Mouse (Mus musculus) left cerebral cortex, adult 2 months (tissue): ENCODE data around the gene Meis1. TPM values are rescaled to one million over a fixed set of nuclear protein-coding genes. Genes with fewer than 3 reads are reported as not detected.

Source experiments
- DNase-seq, 2 experiments: peaks; one replicate each; pipeline ENCODE4 v3.0.0; 2021 to 2022; ENCODE audit warnings: low spot score in 2 of 2, mixed read lengths in 1 of 2; ENCODE audit errors: extremely low spot score in 1 of 2
- H3K27ac ChIP-seq: fragments of 200-600 bp; 2 replicates; pipeline ENCODE4 v1.8.1; 2022
- H3K4me3 ChIP-seq: fragments of 200-600 bp; 2 replicates; pipeline ENCODE4 v1.8.1; 2022
- CTCF ChIP-seq: fragments of 200-600 bp; IDR thresholded peaks from 2 replicates; pipeline ENCODE4 v1.8.1; 2022; ENCODE audit warnings: antibody characterized with exemption, mild to moderate bottlenecking, moderate library complexity
- intact Hi-C: fragments of 180-260 bp; cut with DNase I; formaldehyde crosslinking; loops from one replicate; pipeline ENCODE4 v1.15.1; 2025
- total RNA-seq, 2 experiments: library from RNA; stranded (reverse); gene quantifications; 2 replicates each; pipeline ENCODE4 v1.2.3; 2021

Gene Meis1
- total RNA-seq, 2 experiments from 2014 or later, result 4.8 to 4.9 TPM

DNA sequence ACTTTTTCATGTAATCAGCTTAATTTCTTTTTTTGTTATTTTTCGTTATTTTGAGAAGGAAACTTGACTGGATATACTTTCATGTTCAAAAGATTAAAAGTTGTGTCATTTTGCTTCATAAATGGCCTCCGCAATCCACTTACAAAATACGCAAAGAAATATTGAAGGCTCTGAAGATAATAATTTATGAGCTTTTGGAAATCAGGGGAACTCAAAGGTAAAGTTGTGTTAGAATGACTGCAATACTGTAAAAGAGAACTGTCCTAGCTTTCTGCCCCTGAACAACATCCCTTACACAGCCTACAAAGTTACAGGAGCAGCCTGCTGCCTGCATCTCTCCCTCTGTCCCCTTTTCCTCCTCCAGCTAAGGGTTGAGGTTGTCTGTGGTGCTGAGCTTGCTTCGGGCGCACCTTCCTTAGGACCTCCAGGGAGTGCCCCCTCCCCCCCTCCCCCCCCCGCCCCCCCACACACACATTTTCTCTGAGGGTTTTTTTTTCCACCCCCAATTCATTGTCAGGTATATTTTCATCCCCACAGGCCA is 149.3 kb downstream of the Meis1 start:
- intact Hi-C loops, result loop anchor here (10.0 kb wide), 1 partner anchor 715 kb away; no protein-coding TSS in a partner anchor
- no peak for DNase-seq
- no peak for TF ChIP-seq CTCF
- Histone ChIP-seq H3K27ac (no peak overlapping the region), H3K4me3 (no peak overlapping the region)

DNA sequence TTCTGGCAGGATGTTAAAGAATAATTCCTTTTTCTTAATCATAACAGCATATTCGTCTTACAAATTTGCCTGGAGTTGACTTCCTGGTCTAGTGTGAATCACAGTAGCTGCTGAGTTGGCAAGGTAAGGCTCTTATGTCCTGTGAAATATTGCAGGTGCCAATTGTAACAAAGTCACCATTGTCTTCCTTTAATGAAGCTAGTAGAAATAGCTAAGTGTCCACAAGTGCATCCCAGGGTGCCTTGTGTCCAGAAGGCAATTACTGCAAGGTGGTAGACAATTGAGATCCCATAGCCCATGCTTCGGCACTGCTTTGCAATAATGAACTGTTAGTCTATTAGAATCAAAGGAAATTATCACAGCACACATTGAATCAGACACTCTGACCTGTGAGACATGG is 151.1 kb downstream of the Meis1 start:
- no peak for TF ChIP-seq CTCF
- DNase-seq, result no peak
- intact Hi-C loops, result loop anchor here (10.0 kb wide), 1 partner anchor 713 kb away; no protein-coding TSS in a partner anchor
- no peak overlapping the region for H3K4me3 ChIP-seq
- no peak overlapping the region for H3K27ac ChIP-seq

DNA sequence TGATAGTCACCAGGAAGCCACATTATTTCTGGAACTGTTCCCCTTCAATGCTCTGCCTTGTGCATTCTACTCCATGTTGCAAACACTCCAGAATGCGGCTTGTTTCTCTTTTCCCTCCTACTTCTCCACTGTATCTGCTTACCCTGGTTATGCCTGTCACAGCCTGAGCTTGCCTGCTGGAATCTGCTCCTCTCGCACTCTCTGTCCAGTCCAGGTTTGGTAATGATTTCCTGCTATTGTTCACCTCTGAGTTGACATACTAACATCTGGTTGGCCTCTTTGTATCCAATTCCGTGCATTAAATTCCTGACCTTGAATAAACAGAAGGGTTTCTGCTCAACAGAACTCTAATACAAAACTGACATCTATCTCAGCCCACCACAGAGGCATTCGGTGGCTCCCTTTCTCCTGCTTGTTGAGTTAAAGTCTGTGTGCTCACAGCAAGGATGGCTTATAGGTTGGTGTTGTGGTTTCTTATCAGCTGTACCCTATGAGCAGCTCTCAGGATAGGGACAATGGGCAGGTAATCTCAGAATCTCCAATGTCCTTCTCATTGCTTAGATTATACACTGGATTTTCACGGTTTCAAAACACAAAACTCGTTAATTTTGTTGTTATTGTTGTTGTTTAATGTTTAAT is 152.5 kb downstream of the Meis1 start:
- no peak for DNase-seq
- intact Hi-C loops, result loop anchor here (10.0 kb wide), 1 partner anchor 712 kb away; no protein-coding TSS in a partner anchor
- no peak for TF ChIP-seq CTCF
- H3K27ac ChIP-seq, result no peak overlapping the region
- no peak overlapping the region for H3K4me3 ChIP-seq

DNA sequence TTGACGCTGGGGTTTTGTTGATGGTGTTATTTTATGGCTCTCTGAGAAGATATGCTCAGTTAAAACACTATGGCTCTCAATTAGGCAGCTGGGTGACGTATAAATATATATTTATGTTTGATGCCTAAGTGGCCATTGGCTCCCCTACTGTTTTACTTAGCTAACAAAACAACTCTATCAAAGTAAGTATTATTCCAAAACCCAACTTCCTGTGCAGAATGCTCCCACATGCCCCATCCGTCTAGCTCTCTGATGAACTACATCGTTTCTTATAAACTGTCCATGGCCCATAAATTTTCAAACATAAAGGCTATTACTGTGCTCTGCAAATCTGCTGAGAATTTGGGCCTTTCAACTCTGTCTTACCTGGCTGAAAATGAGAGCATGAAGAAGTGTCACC is 168.0 kb downstream of the Meis1 start:
- no peak overlapping the region for H3K27ac ChIP-seq
- no peak for TF ChIP-seq CTCF

GRCm38 (mm10) chr11:18847650-18848049 is 171.1 kb downstream of the Meis1 start:
- no peak for TF ChIP-seq CTCF
- H3K4me3 ChIP-seq, result no peak overlapping the region
- no peak for DNase-seq
- intact Hi-C loops, result no loop called here
- no peak overlapping the region for H3K27ac ChIP-seq

More for the DNA sequence above, 168.0 kb downstream of the Meis1 start:
- intact Hi-C loops, result no loop called here
- no peak for DNase-seq
- no peak overlapping the region for H3K4me3 ChIP-seq

- DNase-seq, result no peak
- H3K4me3 ChIP-seq, result no peak overlapping the region
- TF ChIP-seq CTCF, result no peak
- intact Hi-C loops, result no loop called here
- H3K27ac ChIP-seq, result no peak overlapping the region
Observed at GRCm38 (mm10) chr11:18846472-18846871, 172.3 kb downstream of the Meis1 start.

GRCm38 (mm10) chr11:18845900-18846299 is 172.9 kb downstream of the Meis1 start:
- intact Hi-C loops, result no loop called here
- no peak for TF ChIP-seq CTCF
- H3K27ac ChIP-seq, result no peak overlapping the region
- DNase-seq, result no peak
- H3K4me3 ChIP-seq, result no peak overlapping the region

DNA sequence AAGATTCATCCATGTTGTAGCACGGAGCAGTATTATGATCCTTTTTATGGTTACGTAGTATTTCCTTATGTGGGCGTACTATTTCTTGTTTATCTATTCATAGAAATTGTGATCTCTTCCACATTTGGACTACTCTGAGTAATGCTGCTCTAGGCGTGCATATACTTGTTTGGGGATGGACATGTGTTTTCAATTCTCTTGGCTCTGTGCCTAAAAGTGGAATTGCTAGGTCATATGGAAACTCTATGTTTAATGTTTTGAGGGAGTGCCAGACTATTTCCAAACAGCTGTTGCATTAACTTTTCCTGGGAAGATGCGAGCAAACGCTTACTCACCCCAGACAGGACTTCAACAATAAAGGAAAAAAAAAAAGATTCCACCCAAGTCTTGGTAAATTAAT is 173.3 kb downstream of the Meis1 start:
- H3K4me3 ChIP-seq, result no peak overlapping the region
- DNase-seq, result no peak
- H3K27ac ChIP-seq, result no peak overlapping the region
- TF ChIP-seq CTCF, result no peak
- intact Hi-C loops, result no loop called here

GRCm38 (mm10) chr11:18830087-18830486 is 188.7 kb downstream of the Meis1 start:
- intact Hi-C loops, result no loop called here
- TF ChIP-seq CTCF, result no peak
- no peak overlapping the region for H3K4me3 ChIP-seq
- H3K27ac ChIP-seq, result no peak overlapping the region
- no peak for DNase-seq
